Mouse (Mus musculus) kidney, embryonic 15.5 days (tissue): ENCODE data around the gene Lima1. TPM values are rescaled to one million over a fixed set of nuclear protein-coding genes. Genes with fewer than 3 reads are reported as not detected.

Source experiments
- ATAC-seq: fragments of 200-750 bp; cut with Nextera tagmentation; replicated peaks from 2 replicates; pipeline ENCODE4 v1.8.0; 2017; ENCODE audit warnings: moderate TSS enrichment; ENCODE audit not compliant: low FRiP score
- H3K27ac ChIP-seq: fragments of 300-500 bp; sonication (generic); 2 replicates; pipeline ENCODE4 v1.5.1; 2015; ENCODE audit warnings: mild to moderate bottlenecking, inconsistent platforms
- H3K27me3 ChIP-seq: fragments of 300-500 bp; sonication (generic); 2 replicates; pipeline ENCODE4 v1.6.1; 2015; ENCODE audit warnings: inconsistent platforms
- H3K36me3 ChIP-seq: fragments of 300-500 bp; sonication (generic); 2 replicates; pipeline ENCODE4 v1.6.1; 2015; ENCODE audit warnings: inconsistent platforms
- H3K4me1 ChIP-seq: fragments of 300-500 bp; sonication (generic); 2 replicates; pipeline ENCODE4 v1.6.1; 2015; ENCODE audit warnings: inconsistent platforms
- H3K4me2 ChIP-seq: fragments of 300-500 bp; sonication (generic); 2 replicates; pipeline ENCODE4 v1.6.1; 2015; ENCODE audit warnings: moderate library complexity, mild to moderate bottlenecking, inconsistent platforms
- H3K4me3 ChIP-seq: fragments of 300-500 bp; sonication (generic); replicated peaks from 2 replicates; pipeline ENCODE4 v1.5.1; 2015; ENCODE audit warnings: mild to moderate bottlenecking, inconsistent platforms
- H3K9ac ChIP-seq: fragments of 300-500 bp; sonication (generic); 2 replicates; pipeline ENCODE4 v1.6.1; 2015; ENCODE audit warnings: mild to moderate bottlenecking, inconsistent platforms
- H3K9me3 ChIP-seq: fragments of 300-500 bp; sonication (generic); replicated peaks from 2 replicates; pipeline ENCODE4 v1.6.1; 2016; ENCODE audit warnings: inconsistent platforms
- WGBS: fragments of 180-500 bp; shearing (Covaris S2); methylation state at CpG from one replicate; pipeline ENCODE4 v1.1.7; 2015; ENCODE audit warnings: mixed read lengths; 5-methylcytosine and 5-hydroxymethylcytosine counted together
- polyA plus RNA-seq: library from polyadenylated mRNA; unstranded; fragments of >200 nt; fragmentation: Nextera tagmentation; extraction: Ambion mirVana; gene quantifications from 2 replicates; pipeline ENCODE4 v1.2.1, GENCODE M21; 2015

Lima1 gene
- polyA plus RNA-seq, 1 experiment from 2014 or later, result 55.2 TPM

DNA sequence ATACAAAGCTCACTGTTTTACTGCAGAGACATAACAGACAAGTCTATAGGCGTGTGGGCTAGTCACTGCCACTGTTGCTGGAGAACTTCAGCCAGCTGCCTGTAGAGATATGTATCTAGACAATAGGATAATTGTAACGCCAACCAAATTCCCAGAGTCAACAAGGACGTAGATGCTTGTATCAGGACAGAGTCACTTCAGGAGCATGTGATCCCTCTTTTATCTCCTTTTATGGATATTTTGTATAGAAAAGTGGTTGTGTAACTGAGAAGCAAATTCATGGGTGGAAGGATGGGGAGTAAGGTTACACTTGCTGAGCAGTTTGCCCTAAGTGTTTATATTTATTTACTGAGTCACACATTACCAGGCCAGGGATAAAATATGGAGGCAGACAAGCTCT, 25.0 kb downstream of the Lima1 start:
- H3K36me3 ChIP-seq, result no peaks in the 10 kb centered on the region
- ATAC-seq, result no peak
- H3K9ac ChIP-seq, result no peak overlapping the region
- peaks cover 30% of the 10 kb centered on the region for H3K4me1 ChIP-seq
- 66% methylated on average over 3 of the region's 3 CpGs for WGBS
- H3K27me3 ChIP-seq, result no peaks in the 10 kb centered on the region
- no peaks in the 10 kb centered on the region for H3K9me3 ChIP-seq
- H3K4me2 ChIP-seq, result no peak overlapping the region
- no peak overlapping the region for H3K4me3 ChIP-seq
- no peak overlapping the region for H3K27ac ChIP-seq

DNA sequence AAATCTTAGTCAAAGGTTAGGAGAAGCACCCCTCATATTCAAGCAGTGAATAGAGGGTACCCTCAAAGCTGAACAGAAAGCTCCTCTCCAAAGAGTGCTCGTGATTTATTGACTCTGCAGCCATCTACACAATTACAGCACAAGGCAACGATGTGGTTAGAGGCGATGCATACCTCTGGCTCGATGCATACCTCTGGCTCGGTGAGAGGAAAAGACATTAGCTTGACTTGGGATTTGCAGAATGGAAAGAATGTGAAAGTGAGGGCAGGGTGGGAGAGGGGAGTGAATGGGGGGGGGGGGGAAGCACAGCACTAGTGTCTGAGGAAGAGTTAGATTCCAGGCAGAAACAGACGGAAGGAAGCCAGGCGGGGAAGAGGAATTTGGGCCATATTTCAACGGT, 27.3 kb downstream of the Lima1 start:
- Histone ChIP-seq H3K4me1 (peaks cover 28% of the 10 kb centered on the region), H3K4me2 (peak overlapping the region; percentile 28), H3K27me3 (no peaks in the 10 kb centered on the region), H3K9ac (no peak overlapping the region), H3K27ac (peak overlapping the region; percentile 74), H3K4me3 (no peak overlapping the region), H3K36me3 (no peaks in the 10 kb centered on the region), H3K9me3 (no peaks in the 10 kb centered on the region)
- 18% methylated on average over 8 of the region's 8 CpGs for WGBS
- peak; percentile 49; the same call in 1 of the 2 replicates for ATAC-seq

DNA sequence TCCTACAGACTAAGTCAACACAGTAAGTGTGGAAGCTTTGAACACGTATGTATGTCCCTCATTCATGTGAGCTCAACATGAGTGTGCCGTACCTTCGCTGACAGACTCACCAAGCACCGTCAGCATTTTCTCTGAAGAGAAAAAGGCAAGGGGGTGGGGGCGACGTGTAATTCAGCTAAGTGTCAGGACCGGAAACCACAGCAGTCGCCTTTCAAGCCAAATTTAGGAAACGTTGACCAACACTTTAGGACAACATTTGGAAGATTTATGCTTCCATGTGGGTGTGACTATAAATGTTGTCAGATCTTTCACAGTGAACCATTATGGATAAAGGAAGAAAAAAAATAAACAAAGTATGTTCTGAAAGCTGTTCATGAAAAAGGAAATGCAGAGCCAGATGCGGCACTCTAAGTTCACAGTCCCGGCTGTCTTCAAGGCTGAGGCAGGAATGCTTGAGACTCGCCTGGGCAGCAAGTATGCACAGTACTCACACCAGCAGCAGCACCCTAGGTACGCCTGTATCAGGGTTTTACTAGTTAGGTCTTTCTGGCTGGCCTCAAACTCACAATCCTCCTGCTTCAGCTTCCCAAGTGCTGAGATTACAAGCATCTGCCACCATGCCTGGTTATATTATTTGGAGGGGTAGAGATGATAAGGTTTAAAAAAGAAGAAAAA, 27.9 kb downstream of the Lima1 start:
- peak overlapping the region; percentile 28 for H3K4me2 ChIP-seq
- 35% methylated on average over 13 of the region's 13 CpGs for WGBS
- H3K27me3 ChIP-seq, result no peaks in the 10 kb centered on the region
- no peak for ATAC-seq
- no peaks in the 10 kb centered on the region for H3K36me3 ChIP-seq
- H3K4me1 ChIP-seq, result peaks cover 28% of the 10 kb centered on the region
- H3K9ac ChIP-seq, result no peak overlapping the region
- H3K9me3 ChIP-seq, result no peaks in the 10 kb centered on the region
- H3K27ac ChIP-seq, result peak overlapping the region; percentile 74
- H3K4me3 ChIP-seq, result no peak overlapping the region

DNA sequence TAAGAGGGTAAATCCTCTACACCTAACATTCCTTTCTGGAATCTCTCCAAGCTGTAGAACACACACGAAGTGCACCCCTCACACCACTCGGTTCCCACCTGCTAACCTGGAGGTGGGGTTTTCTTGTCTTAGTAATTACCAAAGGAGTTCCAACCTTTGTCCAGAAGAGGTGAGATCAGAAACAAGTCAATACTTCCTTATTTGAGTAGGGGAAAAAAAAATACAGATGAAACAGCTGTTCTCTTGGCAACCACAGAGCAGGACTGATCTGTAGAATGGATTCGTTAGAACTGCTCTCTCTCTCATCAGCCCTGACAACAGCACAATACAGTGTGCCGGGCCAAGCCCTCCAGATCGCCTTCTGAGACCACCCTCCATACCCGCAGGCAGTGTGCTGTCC, 28.6 kb downstream of the Lima1 start:
- 56% methylated on average over 6 of the region's 6 CpGs for WGBS
- H3K4me2 ChIP-seq, result no peak overlapping the region
- ATAC-seq, result no peak

DNA sequence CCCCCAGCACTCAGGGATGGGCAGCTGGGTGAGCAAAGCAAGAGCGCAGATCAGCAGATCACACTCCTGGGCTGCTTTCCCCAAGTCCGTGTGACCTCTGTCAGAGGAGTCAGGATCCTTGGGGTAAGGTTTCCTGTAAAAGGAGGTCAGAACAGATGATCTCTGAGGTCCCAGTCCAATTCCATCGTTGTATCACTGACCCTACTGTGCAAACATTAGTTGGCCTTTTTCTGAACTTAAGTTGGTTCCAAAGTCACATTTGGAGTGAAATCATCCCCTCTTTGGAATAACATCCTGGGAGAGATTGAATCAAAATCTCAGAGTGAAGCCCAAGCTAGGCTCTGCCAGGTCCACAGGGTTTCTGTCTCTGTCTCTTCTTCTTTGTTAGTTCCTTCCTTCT, 31.4 kb downstream of the Lima1 start:
- Histone ChIP-seq H3K9me3 (no peaks in the 10 kb centered on the region), H3K4me3 (no peak overlapping the region), H3K4me2 (no peak overlapping the region), H3K36me3 (no peaks in the 10 kb centered on the region), H3K27me3 (no peaks in the 10 kb centered on the region), H3K27ac (no peak overlapping the region), H3K4me1 (peaks cover 23% of the 10 kb centered on the region), H3K9ac (no peak overlapping the region)
- no peak for ATAC-seq
- WGBS, result 59% methylated on average over 3 of the region's 3 CpGs

More for the DNA sequence above, 28.6 kb downstream of the Lima1 start:
- H3K27ac ChIP-seq, result peak overlapping the region; percentile 74; the same call in 1 of the 2 replicates
- H3K4me1 ChIP-seq, result peaks cover 28% of the 10 kb centered on the region
- no peaks in the 10 kb centered on the region for H3K36me3 ChIP-seq
- no peak overlapping the region for H3K4me3 ChIP-seq
- H3K27me3 ChIP-seq, result no peaks in the 10 kb centered on the region
- H3K9me3 ChIP-seq, result no peaks in the 10 kb centered on the region
- H3K9ac ChIP-seq, result no peak overlapping the region

DNA sequence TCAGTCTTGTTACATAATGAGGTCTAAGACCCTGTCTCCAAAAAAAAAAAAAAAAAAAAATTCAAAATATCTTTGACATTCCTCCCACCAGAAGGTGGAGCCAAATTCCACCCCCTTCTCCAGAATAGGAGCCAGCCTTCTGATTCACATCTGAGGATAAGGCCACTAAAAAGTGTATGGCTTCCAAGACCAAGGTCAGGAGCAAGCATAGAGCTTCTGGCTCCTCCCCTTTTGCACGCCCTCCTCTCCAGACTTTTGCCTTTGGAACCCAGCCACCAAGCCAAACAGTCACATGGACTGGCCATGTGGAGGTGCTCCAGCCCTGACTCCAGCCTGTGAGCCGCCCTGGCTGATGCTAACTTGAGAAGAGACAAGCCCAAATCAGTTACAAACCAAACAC, 35.3 kb downstream of the Lima1 start:
- WGBS, result 70% methylated on average over 2 of the region's 2 CpGs
- H3K27ac ChIP-seq, result no peak overlapping the region
- ATAC-seq, result no peak

DNA sequence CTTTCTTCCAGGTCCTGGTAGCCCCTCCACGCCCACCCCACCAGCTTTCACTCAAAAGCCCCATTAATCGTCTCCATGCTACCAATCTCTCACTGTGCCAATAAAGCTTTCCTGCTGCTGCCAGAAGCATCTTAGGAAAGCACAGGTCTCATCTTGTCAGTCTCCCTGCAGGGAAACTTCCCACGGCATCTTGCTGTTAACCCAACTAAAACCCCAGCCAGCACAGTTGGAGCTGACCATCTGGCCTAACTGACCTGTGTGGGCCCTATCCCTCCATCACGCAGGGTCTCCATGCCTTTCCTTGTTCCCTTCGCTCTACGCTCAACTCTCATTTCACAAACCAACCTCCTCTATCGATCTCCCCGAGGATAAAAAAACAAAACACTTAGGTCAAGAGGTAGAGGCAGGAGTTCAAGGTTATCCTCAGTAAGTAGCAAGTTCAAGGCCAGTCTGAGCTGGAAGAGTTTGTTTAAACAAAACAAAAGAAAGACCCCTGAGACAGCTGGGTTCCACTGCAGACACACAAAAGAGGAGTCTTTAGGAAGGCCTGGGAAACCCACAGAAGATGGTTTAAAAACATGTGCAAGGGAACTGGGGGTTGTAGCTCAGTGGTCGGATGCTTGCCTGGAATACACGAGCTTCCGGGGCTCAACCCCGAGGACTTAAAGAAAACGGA, 36.0 kb downstream of the Lima1 start:
- no peak for ATAC-seq
- Histone ChIP-seq H3K4me2 (no peak overlapping the region), H3K4me3 (no peak overlapping the region), H3K9ac (no peak overlapping the region), H3K36me3 (no peaks in the 10 kb centered on the region), H3K4me1 (peaks cover 5% of the 10 kb centered on the region; the same call in 1 of the 2 replicates), H3K27ac (no peak overlapping the region), H3K27me3 (no peaks in the 10 kb centered on the region), H3K9me3 (no peaks in the 10 kb centered on the region)
- 76% methylated on average over 13 of the region's 13 CpGs for WGBS

More for the DNA sequence above, 35.3 kb downstream of the Lima1 start:
- Histone ChIP-seq H3K4me2 (no peak overlapping the region), H3K4me3 (no peak overlapping the region), H3K27me3 (no peaks in the 10 kb centered on the region), H3K9ac (no peak overlapping the region), H3K36me3 (no peaks in the 10 kb centered on the region), H3K4me1 (peaks cover 5% of the 10 kb centered on the region; the same call in 1 of the 2 replicates), H3K9me3 (no peaks in the 10 kb centered on the region)

DNA sequence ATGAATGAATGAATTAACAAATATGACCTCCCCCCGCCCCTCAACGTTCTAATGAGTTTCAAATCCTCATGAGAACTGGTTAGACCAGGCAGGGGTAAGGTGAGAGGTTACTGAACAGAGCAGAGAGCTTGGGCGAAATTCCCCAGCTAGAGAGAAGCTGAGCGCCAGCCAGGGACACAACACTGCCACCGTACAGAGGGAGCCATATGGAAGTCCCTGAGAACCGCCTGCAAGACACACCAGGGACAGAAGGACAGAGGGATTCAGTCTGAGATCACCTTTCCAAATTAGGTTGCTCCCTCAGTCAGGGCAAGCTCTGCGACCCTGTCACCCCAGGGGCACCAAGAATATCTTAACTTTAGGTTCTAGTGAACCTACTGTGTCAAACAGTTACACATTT, 37.7 kb downstream of the Lima1 start:
- no peaks in the 10 kb centered on the region for H3K36me3 ChIP-seq
- WGBS, result 76% methylated on average over 7 of the region's 7 CpGs
- peaks cover 5% of the 10 kb centered on the region; the same call in 1 of the 2 replicates for H3K4me1 ChIP-seq
- no peak overlapping the region for H3K4me3 ChIP-seq
- no peaks in the 10 kb centered on the region for H3K27me3 ChIP-seq
- no peak overlapping the region for H3K4me2 ChIP-seq
- no peak for ATAC-seq
- no peaks in the 10 kb centered on the region for H3K9me3 ChIP-seq
- no peak overlapping the region for H3K27ac ChIP-seq
- H3K9ac ChIP-seq, result no peak overlapping the region

DNA sequence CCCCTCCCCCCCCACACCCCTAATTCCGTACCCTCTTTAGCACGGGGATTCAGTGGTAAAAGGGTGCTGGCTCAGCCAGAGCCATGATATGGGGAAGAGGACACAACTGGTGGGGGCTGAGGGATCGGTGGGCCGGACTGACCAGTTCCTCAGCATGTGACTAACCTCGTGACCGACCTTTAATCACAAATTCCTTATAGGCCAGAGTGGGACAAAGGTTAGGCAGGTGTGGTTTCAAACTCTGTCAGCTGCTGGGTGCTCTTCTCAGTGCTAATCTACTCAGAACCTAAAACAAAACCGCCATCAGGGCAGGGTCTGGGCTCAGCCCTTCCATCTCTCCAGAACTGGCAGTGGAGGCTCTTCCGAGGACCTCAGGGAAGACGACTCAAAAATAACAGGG, 40.1 kb downstream of the Lima1 start:
- no peak overlapping the region for H3K9ac ChIP-seq
- ATAC-seq, result no peak
- no peaks in the 10 kb centered on the region for H3K27me3 ChIP-seq
- H3K4me3 ChIP-seq, result no peak overlapping the region
- 68% methylated on average over 9 of the region's 9 CpGs for WGBS
- no peak overlapping the region for H3K4me2 ChIP-seq
- H3K36me3 ChIP-seq, result no peaks in the 10 kb centered on the region
- H3K4me1 ChIP-seq, result peaks cover 5% of the 10 kb centered on the region; the same call in 1 of the 2 replicates
- H3K9me3 ChIP-seq, result no peaks in the 10 kb centered on the region
- H3K27ac ChIP-seq, result peak overlapping the region; percentile 45

DNA sequence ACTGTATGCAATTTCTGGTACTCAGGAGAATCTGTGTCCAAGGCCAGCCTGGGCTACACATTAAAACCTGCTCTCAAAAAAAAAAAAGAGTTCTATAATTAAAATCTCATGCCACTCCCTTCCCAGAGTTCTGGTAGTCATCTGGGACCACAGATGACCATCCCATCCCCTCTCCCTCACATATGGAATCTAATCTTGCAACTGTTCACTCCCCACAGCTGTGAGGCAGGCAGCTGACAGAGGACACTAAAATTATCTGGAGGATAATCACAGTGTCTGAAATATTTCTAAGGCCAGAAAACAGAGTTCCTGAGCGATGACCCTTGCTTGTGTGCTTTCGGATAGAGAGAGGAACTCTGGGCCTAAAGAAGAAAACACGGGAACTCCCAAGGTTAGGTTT, 40.6 kb downstream of the Lima1 start:
- H3K4me1 ChIP-seq, result peaks cover 5% of the 10 kb centered on the region; the same call in 1 of the 2 replicates
- no peak overlapping the region for H3K4me3 ChIP-seq
- H3K27me3 ChIP-seq, result no peaks in the 10 kb centered on the region
- H3K36me3 ChIP-seq, result no peaks in the 10 kb centered on the region
- H3K4me2 ChIP-seq, result no peak overlapping the region
- no peaks in the 10 kb centered on the region for H3K9me3 ChIP-seq
- H3K27ac ChIP-seq, result 0 out of 2 replicates have a peak overlapping the region, but pooled peaks have one; percentile 45
- 66% methylated on average over 3 of the region's 3 CpGs for WGBS
- no peak overlapping the region for H3K9ac ChIP-seq
- no peak for ATAC-seq

DNA sequence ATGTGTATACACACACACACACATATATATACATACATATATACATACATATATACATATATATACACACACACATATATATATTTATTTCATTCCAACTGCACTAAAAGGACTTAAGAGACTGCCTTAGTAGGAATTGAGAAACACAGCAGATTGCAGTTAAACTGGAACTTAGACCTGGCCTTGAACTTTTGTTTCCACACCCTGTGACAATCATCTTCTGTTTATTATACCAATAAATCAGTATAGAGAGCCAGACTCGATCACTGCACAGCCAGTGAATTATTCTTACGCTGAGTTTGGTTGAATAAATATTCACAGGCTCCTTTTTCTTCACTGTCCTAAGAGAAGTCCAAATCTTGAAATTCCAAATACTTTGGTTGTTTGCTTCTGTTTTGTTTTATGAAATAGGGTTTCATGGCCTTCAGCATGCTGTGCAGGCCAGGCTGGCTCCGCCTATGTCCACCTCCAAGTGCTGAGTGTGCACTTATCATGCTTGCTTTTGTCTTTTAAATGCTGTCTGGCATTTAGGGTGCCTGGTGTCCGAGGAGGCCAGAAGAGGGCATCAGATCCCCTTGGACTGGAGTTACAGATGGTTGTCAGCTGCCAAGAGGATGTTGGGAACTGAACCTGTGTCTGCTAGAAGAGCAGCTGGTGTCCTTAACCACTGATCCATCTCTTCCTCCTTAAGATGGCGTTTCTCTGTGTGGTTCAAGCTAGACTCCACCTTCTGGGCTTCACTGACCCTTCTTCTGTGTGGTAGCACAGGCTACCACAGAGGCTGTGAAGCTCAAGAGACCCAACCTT, 41.4 kb downstream of the Lima1 start:
- Histone ChIP-seq H3K9me3 (no peaks in the 10 kb centered on the region), H3K27me3 (no peaks in the 10 kb centered on the region), H3K36me3 (no peaks in the 10 kb centered on the region), H3K4me2 (no peak overlapping the region), H3K4me3 (no peak overlapping the region), H3K27ac (no peak overlapping the region), H3K4me1 (peaks cover 5% of the 10 kb centered on the region; the same call in 1 of the 2 replicates), H3K9ac (no peak overlapping the region)
- no peak for ATAC-seq
- 74% methylated on average over 5 of the region's 5 CpGs for WGBS

DNA sequence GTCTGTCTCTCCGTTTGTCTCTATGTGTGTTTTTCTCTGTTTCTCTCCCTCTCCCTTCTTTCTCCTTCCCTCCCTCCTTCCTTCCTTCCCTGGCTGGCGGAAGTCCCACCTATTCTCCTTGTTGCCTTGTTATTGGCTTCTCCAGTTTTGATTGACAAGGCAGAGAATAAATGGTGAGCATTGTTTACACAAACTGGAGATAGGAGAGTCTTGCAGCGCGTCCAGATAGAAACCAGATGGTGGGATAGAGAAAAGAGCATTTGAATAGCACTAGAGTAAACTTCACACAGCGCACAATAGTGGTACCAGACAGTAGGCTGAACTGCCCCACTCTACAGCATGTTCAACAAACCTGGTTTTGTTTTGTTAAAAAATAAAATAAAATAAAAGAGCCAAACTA, 43.7 kb downstream of the Lima1 start:
- H3K9me3 ChIP-seq, result no peaks in the 10 kb centered on the region
- WGBS, result 74% methylated on average over 5 of the region's 5 CpGs
- no peak for ATAC-seq
- no peaks in the 10 kb centered on the region for H3K36me3 ChIP-seq
- peaks cover 5% of the 10 kb centered on the region; the same call in 1 of the 2 replicates for H3K4me1 ChIP-seq
- H3K4me3 ChIP-seq, result no peak overlapping the region
- no peaks in the 10 kb centered on the region for H3K27me3 ChIP-seq
- H3K9ac ChIP-seq, result no peak overlapping the region
- no peak overlapping the region for H3K27ac ChIP-seq
- H3K4me2 ChIP-seq, result no peak overlapping the region
